Mouse (Mus musculus) bone marrow, adult 2 months (tissue): ENCODE results near the gene Rpl27.

ENCODE experiments used
- CTCF ChIP-seq: fragments of 200-500 bp; IDR thresholded peaks from 2 replicates; pipeline ENCODE4 v1.5.1; 2011; ENCODE audit warnings: low read length, control low read depth; ENCODE audit not compliant: control insufficient read depth, insufficient read depth
- POLR2A ChIP-seq: fragments of 200-500 bp; IDR thresholded peaks from 2 replicates; pipeline ENCODE4 v1.6.1; 2011; ENCODE audit warnings: low read depth, mild to moderate bottlenecking, control low read depth, low read length, borderline replicate concordance; ENCODE audit not compliant: control insufficient read depth

DNA sequence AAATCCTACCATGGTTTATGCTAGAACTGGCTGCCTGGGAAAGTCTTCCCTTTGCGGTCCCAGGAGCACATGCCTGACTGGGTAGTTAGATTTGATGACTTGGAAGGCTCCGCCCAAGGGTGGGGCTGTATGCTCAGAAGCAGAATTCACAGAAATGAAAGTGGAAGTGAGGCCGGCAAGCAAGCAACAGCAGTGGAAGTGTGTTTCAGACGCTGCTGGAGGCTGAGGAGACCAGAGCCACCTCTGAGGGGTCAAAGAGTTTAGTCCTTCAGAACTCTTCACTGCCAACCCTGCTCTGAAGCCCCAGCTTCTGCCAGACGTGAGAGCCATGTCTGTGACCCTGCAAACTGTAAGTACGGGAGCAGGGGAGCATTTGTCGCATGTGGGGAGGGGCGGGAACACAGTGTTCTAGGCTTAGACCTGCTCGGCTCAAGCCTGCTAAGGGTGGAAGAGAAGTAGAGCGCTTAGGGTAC, 6.2 kb downstream of the Rpl27 start, which contains the start of gene Ifi35:
- no peak for TF ChIP-seq CTCF
- 0 out of 2 replicates have a peak, but pooled peaks have one; percentile 26 for TF ChIP-seq POLR2A
